8 mouse cellular contexts compared by ENCODE assay signal in genomic region chr7:28436271-28436904, GRCm38 (mm10). TPM values are rescaled to one million over a fixed set of nuclear protein-coding genes. Genes with fewer than 3 reads are reported as not detected.
DNase-seq lines count a peak whose midpoint lies in the region; ATAC-seq lines count a peak whose summit lies in the region.

No protein-coding gene starts in this region.

- peak; percentile 89 to 91 for ATAC-seq in hematopoietic stem cell, adult 5-6 weeks (replicated peaks in 1 of 2; ENCODE audit: insufficient read depth in 1 of 2, low FRiP score in 2 of 2, low TSS enrichment in 1 of 2, low read depth in 1 of 2, poor library complexity in 2 of 2, severe bottlenecking in 2 of 2)
- peak; percentile 99 for ATAC-seq in lung, embryonic 16.5 days (ENCODE audit: low read depth)

- peak overlapping the region; percentile 64 for H3K4me2 ChIP-seq in lung, embryonic 16.5 days (ENCODE audit: low read depth, low read length)

- no peaks in the 10 kb centered on the region for H3K36me3 ChIP-seq in lung, embryonic 16.5 days (ENCODE audit: control insufficient read depth, insufficient read depth, low read length)

- H3K27me3 ChIP-seq in lung, embryonic 16.5 days (ENCODE audit: control insufficient read depth, insufficient read depth, low read depth, low read length), result no peaks in the 10 kb centered on the region

- peak; percentile 95 for DNase-seq in MEL-GATA-1-ER (ENCODE audit: extremely low read depth, low read depth)
- peak; percentile 100 for DNase-seq in cerebellum, adult 8-10 months
- peak; percentile 99 for DNase-seq in forelimb bud, embryonic 11.5 days (ENCODE audit: low read depth, low spot score)
- DNase-seq in layer of hippocampus, adult 9-10 months (ENCODE audit: low spot score), result peak; percentile 99
- peak; percentile 98 for DNase-seq in ovary, postnatal 10 days (ENCODE audit: low spot score)
- DNase-seq in thymus, postnatal 10 days (ENCODE audit: low spot score in 2 of 2), result peak; percentile 99 to 100

- H3K9ac ChIP-seq in lung, embryonic 16.5 days (ENCODE audit: low read length), result peak overlapping the region; percentile 96

- H3K4me3 ChIP-seq in lung, embryonic 16.5 days (ENCODE audit: low read length), result peak overlapping the region; percentile 86

- H3K27ac ChIP-seq in lung, embryonic 16.5 days (ENCODE audit: low read length), result peak overlapping the region; percentile 41

- peaks cover 19% of the 10 kb centered on the region for H3K4me1 ChIP-seq in lung, embryonic 16.5 days (replicated peaks; ENCODE audit: control insufficient read depth, insufficient read depth, low read length)

- no peaks in the 10 kb centered on the region for H3K9me3 ChIP-seq in lung, embryonic 16.5 days (ENCODE audit: control insufficient read depth, low read length)

- WGBS in lung, embryonic 16.5 days, result under 1% methylated on average over 42 of the region's 64 CpGs

RNA-seq across cellular contexts. Expression of gene Gmfg, which starts 0.9 kb away (rescaled TPM):
- 584 and 882 TPM in 2 replicates for total RNA-seq in hematopoietic stem cell, adult 5-6 weeks (2017)
- 46.6 and 47.1 TPM in 2 replicates for polyA plus RNA-seq in lung, embryonic 16.5 days (2015; fragmentation: Nextera tagmentation; extraction: Ambion mirVana)

RNA-seq across cellular contexts. Expression of gene Lrfn1, which starts 15.4 kb away (rescaled TPM):
- total RNA-seq in hematopoietic stem cell, adult 5-6 weeks (2017), result 2.2 and 8.7 TPM in 2 replicates
- polyA plus RNA-seq in lung, embryonic 16.5 days (2015; fragmentation: Nextera tagmentation; extraction: Ambion mirVana), result 1.5 and 1.8 TPM in 2 replicates

RNA-seq across cellular contexts. Expression of gene Paf1, which starts 43.6 kb away (rescaled TPM):
- 181 and 184 TPM in 2 replicates for total RNA-seq in hematopoietic stem cell, adult 5-6 weeks (2017)
- polyA plus RNA-seq in lung, embryonic 16.5 days (2015; fragmentation: Nextera tagmentation; extraction: Ambion mirVana), result 87.6 and 89.7 TPM in 2 replicates

RNA-seq across cellular contexts. Expression of gene Med29, which starts 43.9 kb away (rescaled TPM):
- 15.8 and 32.4 TPM in 2 replicates for total RNA-seq in hematopoietic stem cell, adult 5-6 weeks (2017)
- polyA plus RNA-seq in lung, embryonic 16.5 days (2015; fragmentation: Nextera tagmentation; extraction: Ambion mirVana), result 46.8 and 50.2 TPM in 2 replicates

RNA-seq across cellular contexts. Expression of gene Zfp36, which starts 56.3 kb away (rescaled TPM):
- 166 and 198 TPM in 2 replicates for total RNA-seq in hematopoietic stem cell, adult 5-6 weeks (2017)
- 23.9 and 26.8 TPM in 2 replicates for polyA plus RNA-seq in lung, embryonic 16.5 days (2015; fragmentation: Nextera tagmentation; extraction: Ambion mirVana)

Comparison
In these comparisons a context has a peak if more than half of its experiments do, and no peak if none do; other contexts are left out.
1. Peak in every context shown above with its lines: DNase-seq, ATAC-seq, H3K4me3 ChIP-seq and H3K27ac ChIP-seq.